In genomic region chr1:153004472-153004871, GRCm38 (mm10) we compare ENCODE assay signal across 29 mouse cellular contexts. TPM values are rescaled to one million over a fixed set of nuclear protein-coding genes. Genes with fewer than 3 reads are reported as not detected.
"Had no signal": no experiment of that assay in that cellular context is flagged by ENCODE, and none has a peak within 500 bp of the region (broad histone marks: within the 10 kb centered on the region; RNA-seq: fewer than 3 reads in every experiment).

No protein-coding gene starts in this region.

- H3K4me1 ChIP-seq: limb, embryonic 15.5 days; liver, embryonic 12.5 days; liver, embryonic 13.5 days; liver, embryonic 15.5 days; megakaryocyte, embryonic 14.5 days; midbrain, embryonic 10.5 days; midbrain, embryonic 12.5 days; midbrain, embryonic 15.5 days; neural tube, embryonic 12.5 days had no signal

- H3K4me3 ChIP-seq: left cerebral cortex, adult 2 months; limb, embryonic 10.5 days; limb, embryonic 12.5 days; limb, embryonic 13.5 days; limb, embryonic 15.5 days; liver, embryonic 12.5 days; liver, embryonic 13.5 days; liver, embryonic 15.5 days; lung, embryonic 15.5 days; megakaryocyte, embryonic 14.5 days; midbrain, embryonic 10.5 days; midbrain, embryonic 12.5 days; midbrain, embryonic 15.5 days; myocyte; neural tube, embryonic 12.5 days; neural tube, embryonic 13.5 days had no signal

- ATAC-seq: liver, embryonic 12.5 days; liver, postnatal 0 days; midbrain, embryonic 15.5 days; midbrain, embryonic 16.5 days had no signal

- DNase-seq: layer of hippocampus, postnatal 36 days; left cerebral cortex, postnatal 4 days; liver; liver, embryonic 13.5 days; liver, postnatal 0 days; lung, adult 18-20 months; lung, embryonic 14.5 days; lung, postnatal 10 days; lung, postnatal 4 days; midbrain, embryonic 14.5 days had no signal

- H3K27ac ChIP-seq: left cerebral cortex, adult 2 months; limb, embryonic 10.5 days; limb, embryonic 12.5 days; limb, embryonic 13.5 days; limb, embryonic 15.5 days; liver, embryonic 12.5 days; liver, embryonic 13.5 days; liver, embryonic 14.5 days; liver, embryonic 15.5 days; lung, embryonic 15.5 days; macrophage; midbrain, embryonic 10.5 days; midbrain, embryonic 12.5 days; midbrain, embryonic 15.5 days; neural tube, embryonic 12.5 days; neural tube, embryonic 13.5 days had no signal

- H3K36me3 ChIP-seq: limb, embryonic 10.5 days; limb, embryonic 12.5 days; limb, embryonic 13.5 days; limb, embryonic 15.5 days; liver, embryonic 12.5 days; liver, embryonic 13.5 days; liver, embryonic 15.5 days; lung, embryonic 15.5 days; midbrain, embryonic 10.5 days; midbrain, embryonic 12.5 days; midbrain, embryonic 15.5 days; neural tube, embryonic 12.5 days; neural tube, embryonic 13.5 days had no signal

- H3K27me3 ChIP-seq: limb, embryonic 12.5 days; limb, embryonic 13.5 days; limb, embryonic 15.5 days; liver, embryonic 12.5 days; liver, embryonic 13.5 days; lung, embryonic 15.5 days; midbrain, embryonic 15.5 days; neural tube, embryonic 12.5 days; neural tube, embryonic 13.5 days had no signal

- H3K4me2 ChIP-seq: limb, embryonic 12.5 days; limb, embryonic 13.5 days; limb, embryonic 15.5 days; liver, embryonic 11.5 days; liver, embryonic 12.5 days; liver, embryonic 13.5 days; liver, embryonic 15.5 days; lung, embryonic 14.5 days; lung, embryonic 15.5 days; midbrain, embryonic 12.5 days; midbrain, embryonic 15.5 days; neural tube, embryonic 12.5 days; neural tube, embryonic 13.5 days had no signal

- H3K9ac ChIP-seq: limb, embryonic 12.5 days; limb, embryonic 13.5 days; limb, embryonic 15.5 days; liver, embryonic 12.5 days; liver, embryonic 13.5 days; liver, embryonic 14.5 days; liver, embryonic 15.5 days; liver, postnatal 0 days; lung, embryonic 14.5 days; lung, embryonic 15.5 days; midbrain, embryonic 12.5 days; midbrain, embryonic 15.5 days; neural tube, embryonic 12.5 days; neural tube, embryonic 13.5 days had no signal

- H3K9me3 ChIP-seq: limb, embryonic 10.5 days; limb, embryonic 12.5 days; limb, embryonic 13.5 days; limb, embryonic 15.5 days; liver, embryonic 12.5 days; liver, embryonic 13.5 days; liver, embryonic 15.5 days; lung, embryonic 15.5 days; megakaryocyte, embryonic 14.5 days; midbrain, embryonic 10.5 days; midbrain, embryonic 12.5 days; midbrain, embryonic 15.5 days; neural tube, embryonic 12.5 days; neural tube, embryonic 13.5 days had no signal

RNA-seq across cellular contexts. Expression of gene Nmnat2, which starts 49.7 kb away (rescaled TPM):
- polyA plus RNA-seq: liver, embryonic 12.5 days; macrophage had no signal
